Mouse (Mus musculus) adipose tissue, adult 10 weeks (tissue): ENCODE data around the gene Neb. TPM values are rescaled to one million over a fixed set of nuclear protein-coding genes. Genes with fewer than 3 reads are reported as not detected.

Experiments used
- polyA plus RNA-seq: library from polyadenylated mRNA; stranded (reverse); fragments of 350-450 nt; fragmentation: Illumina TruSeq; extraction: RNeasy Lipid Tissue Mini Kit (QIAGEN cat#74804); gene quantifications from one replicate; pipeline ENCODE4 v1.2.3, GENCODE M21; 2014; ENCODE audit warnings: low read depth, low replicate concordance

Gene Neb
- 0.71 TPM for polyA plus RNA-seq

GRCm38 (mm10) chr2:52378448-52378804, at the start of gene Neb:
TSS of gene Neb (minus strand) at chr2:52378474.

DNA sequence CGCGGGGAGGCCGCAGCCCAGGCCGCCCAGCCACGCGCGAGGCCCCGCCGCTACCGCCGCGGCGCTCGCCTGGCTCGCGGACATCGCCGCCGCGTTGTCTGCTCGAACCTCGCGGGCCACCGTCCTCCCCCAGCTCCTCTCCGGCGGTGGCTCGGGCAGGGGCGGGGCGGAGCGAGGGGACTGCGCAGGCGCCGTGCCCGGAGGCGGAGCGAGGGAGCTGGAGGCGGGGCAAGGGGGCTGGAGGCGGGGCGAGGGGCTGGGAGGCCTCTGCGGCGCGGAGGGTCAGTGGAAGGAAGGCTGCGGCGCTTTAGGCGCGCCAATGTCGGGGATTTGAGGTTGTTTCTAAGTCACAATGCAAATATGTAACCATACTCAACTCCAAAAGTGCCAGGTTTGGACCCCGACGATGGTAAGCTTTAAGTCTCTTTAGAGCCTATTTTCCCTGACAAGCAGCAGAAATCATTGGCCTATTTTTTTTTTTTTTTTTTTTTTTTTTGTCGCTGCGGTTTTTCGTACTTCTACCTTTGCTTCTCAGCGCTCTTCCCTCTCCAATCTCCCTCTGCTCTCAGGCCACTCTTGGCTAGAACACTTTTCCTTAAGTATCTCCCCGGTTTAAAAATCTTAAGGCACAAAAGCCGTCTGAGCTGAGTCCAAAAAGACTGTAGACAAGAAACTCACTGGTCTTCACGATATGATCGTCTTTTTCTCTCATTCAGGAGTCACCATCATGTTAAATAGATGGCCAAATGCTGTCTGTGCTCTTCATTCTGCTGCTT, 46.7 kb upstream of the Neb start, which contains the start of gene Arl5a:
Gene Arl5a, minus strand, starts transcription at position 155 of the 776 bp plus-strand sequence.

Other genes starting within 250 kb of the Neb start
- 23.8 TPM for gene Arl5a, start 46.4 kb upstream of the Neb start, polyA plus RNA-seq